Mouse (Mus musculus) lung, adult 2 months (tissue): Measurements from ENCODE around the gene Rnf145.

ENCODE experiments used
- CTCF ChIP-seq: fragments of 200-500 bp; IDR thresholded peaks from 2 replicates; pipeline ENCODE4 v1.5.1; 2011; ENCODE audit warnings: mild to moderate bottlenecking, low read length, control low read depth; ENCODE audit not compliant: insufficient read depth
- POLR2A ChIP-seq: fragments of 200-500 bp; IDR thresholded peaks from 2 replicates; pipeline ENCODE4 v1.6.1; 2011; ENCODE audit warnings: low read depth, mild to moderate bottlenecking, control low read depth, low read length, borderline replicate concordance; ENCODE audit errors: extremely low read depth

- no peak for TF ChIP-seq CTCF
- TF ChIP-seq POLR2A = no peak
These were observed 5.7 kb upstream of the Rnf145 start for GRCm38 (mm10) chr11:44513026-44513422.
